Mouse (Mus musculus) small intestine, adult 2 months (tissue): ENCODE results near the gene Tnpo1. TPM values are rescaled to one million over a fixed set of nuclear protein-coding genes. Genes with fewer than 3 reads are reported as not detected.
"Not testable (repeated sequence)": the region's sequence is repeated elsewhere in the genome, so short reads cannot be mapped to it uniquely, and the experiment has no call there.

Experiments
- H3K27ac ChIP-seq: fragments of 200-500 bp; 2 replicates; pipeline ENCODE4 v1.5.1; 2012; ENCODE audit warnings: low read depth, low read length, control low read depth, inconsistent platforms; ENCODE audit not compliant: insufficient read depth
- H3K27me3 ChIP-seq: fragments of 200-500 bp; 2 replicates; pipeline ENCODE4 v1.6.1; 2012; ENCODE audit warnings: mild to moderate bottlenecking, moderate library complexity, low read length, inconsistent platforms; ENCODE audit not compliant: control insufficient read depth, insufficient read depth
- H3K36me3 ChIP-seq: fragments of 200-500 bp; 2 replicates; pipeline ENCODE4 v1.6.1; 2012; ENCODE audit warnings: mild to moderate bottlenecking, low read length, control low read depth, inconsistent platforms; ENCODE audit not compliant: control insufficient read depth, insufficient read depth
- H3K4me1 ChIP-seq: fragments of 200-500 bp; 2 replicates; pipeline ENCODE4 v1.6.1; 2012; ENCODE audit warnings: low read length, inconsistent platforms, mixed read lengths; ENCODE audit not compliant: control insufficient read depth, insufficient read depth, insufficient read length
- H3K4me3 ChIP-seq: fragments of 200-500 bp; 2 replicates; pipeline ENCODE4 v1.5.1; 2012; ENCODE audit warnings: low read depth, mild to moderate bottlenecking, control low read depth, inconsistent platforms, low read length, moderate library complexity
- CTCF ChIP-seq: fragments of 200-500 bp; IDR thresholded peaks from 2 replicates; pipeline ENCODE4 v1.5.1; 2012; ENCODE audit warnings: low read depth, mild to moderate bottlenecking, control low read depth, inconsistent platforms, low read length, moderate library complexity, mixed read lengths; ENCODE audit not compliant: insufficient replicate concordance, insufficient read length; ENCODE audit errors: extremely low read depth
- POLR2A ChIP-seq: fragments of 200-500 bp; IDR thresholded peaks from 2 replicates; pipeline ENCODE4 v1.6.1; 2012; ENCODE audit warnings: low read depth, mild to moderate bottlenecking, control low read depth, inconsistent platforms, low read length, moderate library complexity
- WGBS: fragments of 180-500 bp; shearing (Covaris S2); methylation state at CpG from one replicate; pipeline ENCODE4 v1.1.7; 2018; 5-methylcytosine and 5-hydroxymethylcytosine counted together
- polyA plus RNA-seq: library from polyadenylated mRNA; depleted of rRNA; stranded (reverse); fragments of >200 nt; gene quantifications from 2 replicates; pipeline ENCODE4 v1.2.3, GENCODE M21; 2012

Tnpo1 gene
- polyA plus RNA-seq, 1 experiment: 10.7 TPM

- H3K27me3 ChIP-seq: no peaks in the 10 kb centered on the region
- H3K4me1 ChIP-seq: no peaks in the 10 kb centered on the region
- WGBS: 64% methylated on average over 8 of the region's 8 CpGs
- H3K36me3 ChIP-seq: peaks cover 59% of the 10 kb centered on the region
- no peak for TF ChIP-seq POLR2A
- TF ChIP-seq CTCF: no peak
- H3K27ac ChIP-seq: no peak overlapping the region
- H3K4me3 ChIP-seq: no peak overlapping the region
Measured at GRCm38 (mm10) chr13:98855291-98855690, 70.9 kb downstream of the Tnpo1 start.

GRCm38 (mm10) chr13:98845794-98846193 is 80.4 kb downstream of the Tnpo1 start:
- TF ChIP-seq POLR2A (no peak), CTCF (no peak)
- Histone ChIP-seq H3K4me3 (no peak overlapping the region), H3K27ac (no peak overlapping the region), H3K27me3 (no peaks in the 10 kb centered on the region), H3K4me1 (no peaks in the 10 kb centered on the region), H3K36me3 (peaks cover 34% of the 10 kb centered on the region)
- 77% methylated on average over 1 of the region's 1 CpGs for WGBS

DNA sequence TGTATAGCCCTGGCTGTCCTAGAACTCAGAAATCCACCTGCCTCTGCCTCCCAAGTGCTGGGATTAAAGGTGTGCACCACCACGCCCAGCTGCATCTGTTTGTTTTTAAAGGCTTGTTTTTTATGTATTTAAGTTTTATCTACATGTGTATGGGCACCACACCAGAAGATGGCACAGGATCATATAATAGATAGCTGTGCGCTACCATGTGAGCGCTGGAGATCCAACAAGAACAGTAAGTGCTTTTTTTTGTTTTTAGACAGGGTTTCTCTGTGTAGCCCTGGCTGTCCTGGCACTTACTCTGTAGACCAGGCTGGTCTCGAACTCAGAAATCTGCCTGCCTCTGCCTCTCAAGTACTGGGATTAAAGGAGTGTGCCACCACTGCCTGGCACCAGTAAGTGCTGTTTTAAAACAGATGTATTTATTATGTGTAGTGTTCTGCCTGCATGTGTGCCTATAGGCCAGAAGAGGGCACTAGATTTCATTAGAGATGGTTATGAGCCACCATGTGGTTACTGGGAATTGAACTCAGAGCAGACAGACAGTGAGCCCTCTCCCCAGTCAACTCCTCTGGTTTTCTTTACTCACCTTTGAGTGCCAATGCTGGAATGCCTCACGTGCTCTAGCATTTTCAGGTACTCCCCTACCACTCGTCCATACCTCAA is 89.6 kb downstream of the Tnpo1 start:
- Histone ChIP-seq H3K27ac (no peak overlapping the region), H3K4me3 (no peak overlapping the region), H3K4me1 (no peaks in the 10 kb centered on the region), H3K27me3 (no peaks in the 10 kb centered on the region), H3K36me3 (peaks cover 10% of the 10 kb centered on the region)
- no peak for TF ChIP-seq CTCF
- no peak for TF ChIP-seq POLR2A
- 94% methylated on average over 6 of the region's 6 CpGs for WGBS

- WGBS: 89% methylated on average over 5 of the region's 5 CpGs
- TF ChIP-seq CTCF: no peak
- no peak for TF ChIP-seq POLR2A
- H3K27me3 ChIP-seq: no peaks in the 10 kb centered on the region
- no peak overlapping the region for H3K4me3 ChIP-seq
- peaks cover 7% of the 10 kb centered on the region for H3K36me3 ChIP-seq
- H3K4me1 ChIP-seq: no peaks in the 10 kb centered on the region
- no peak overlapping the region for H3K27ac ChIP-seq
Measured at GRCm38 (mm10) chr13:98835740-98836139, 90.4 kb downstream of the Tnpo1 start.

GRCm38 (mm10) chr13:98834723-98835122 is 91.5 kb downstream of the Tnpo1 start:
- no peaks in the 10 kb centered on the region for H3K27me3 ChIP-seq
- peaks cover 3% of the 10 kb centered on the region; the same call in 1 of the 2 replicates for H3K36me3 ChIP-seq
- no peaks in the 10 kb centered on the region for H3K4me1 ChIP-seq
- 84% methylated on average over 3 of the region's 3 CpGs for WGBS
- no peak for TF ChIP-seq CTCF
- no peak for TF ChIP-seq POLR2A
- no peak overlapping the region for H3K27ac ChIP-seq
- H3K4me3 ChIP-seq: no peak overlapping the region

GRCm38 (mm10) chr13:98834199-98834598 is 92.0 kb downstream of the Tnpo1 start:
- H3K4me3 ChIP-seq: no peak overlapping the region
- TF ChIP-seq CTCF (no peak), POLR2A (no peak)
- WGBS: 39% methylated on average over 1 of the region's 1 CpGs
- H3K27me3 ChIP-seq: no peaks in the 10 kb centered on the region
- H3K4me1 ChIP-seq: no peaks in the 10 kb centered on the region
- peaks cover 3% of the 10 kb centered on the region; the same call in 1 of the 2 replicates for H3K36me3 ChIP-seq
- no peak overlapping the region for H3K27ac ChIP-seq

- TF ChIP-seq CTCF: no peak
- no peak for TF ChIP-seq POLR2A
- Histone ChIP-seq H3K4me3 (no peak overlapping the region), H3K4me1 (no peaks in the 10 kb centered on the region), H3K36me3 (no peaks in the 10 kb centered on the region), H3K27ac (no peak overlapping the region), H3K27me3 (no peaks in the 10 kb centered on the region)
- WGBS: 69% methylated on average over 10 of the region's 10 CpGs
Measured at GRCm38 (mm10) chr13:98832451-98833450, 93.4 kb downstream of the Tnpo1 start.

- not testable (repeated sequence) for H3K4me3 ChIP-seq, H3K36me3 ChIP-seq, H3K27ac ChIP-seq, H3K27me3 ChIP-seq, H3K4me1 ChIP-seq
- WGBS: 95% methylated on average over 6 of the region's 6 CpGs
Measured at GRCm38 (mm10) chr13:98829026-98829425, 97.2 kb downstream of the Tnpo1 start.
